Mouse (Mus musculus) olfactory bulb, adult 2 months (tissue): ENCODE measurements around the gene Ctso.

Experiments
- CTCF ChIP-seq: fragments of 200-500 bp; IDR thresholded peaks from 2 replicates; pipeline ENCODE4 v1.5.1; 2012; ENCODE audit warnings: low read depth, mild to moderate bottlenecking, low read length, moderate library complexity; ENCODE audit not compliant: insufficient read depth
- POLR2A ChIP-seq: fragments of 200-500 bp; IDR thresholded peaks from 2 replicates; pipeline ENCODE4 v1.6.1; 2012; ENCODE audit warnings: mild to moderate bottlenecking, low read depth, low read length, moderate library complexity; ENCODE audit not compliant: insufficient read depth

DNA sequence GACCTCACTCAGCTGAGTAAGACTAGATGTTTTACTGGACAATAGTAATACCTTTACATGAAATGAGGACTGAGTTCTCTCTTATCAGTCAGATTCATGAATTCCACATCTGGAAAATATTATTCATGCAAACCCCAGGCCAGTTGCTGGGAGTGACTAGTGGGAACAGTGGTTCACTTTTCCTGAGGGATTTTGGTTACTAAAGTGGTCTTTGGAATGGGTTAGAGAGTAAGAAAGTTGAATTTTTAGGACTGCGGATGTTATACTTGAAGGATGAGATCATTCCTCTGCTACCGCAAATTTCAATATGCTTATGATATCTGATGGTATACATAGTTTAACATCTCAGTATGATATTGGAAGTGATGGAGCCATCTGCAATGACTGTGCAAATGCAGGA, 46.8 kb upstream of the Ctso start:
- no peak for TF ChIP-seq CTCF
- TF ChIP-seq POLR2A: no peak
